Mouse (Mus musculus): ENCODE measurements around the gene Prr5l. TPM values are rescaled to one million over a fixed set of nuclear protein-coding genes. Genes with fewer than 3 reads are reported as not detected.
A peak's percentile ranks its signal among the peaks of the same experiment; 100 is the strongest.

Gene Prr5l
- polyA plus RNA-seq, 1 experiment from 2014 or later: 3.8 TPM

GRCm38 (mm10) chr2:101834816-101835523 is 47.9 kb downstream of the Prr5l start:
- no peaks in the 10 kb centered on the region for H3K27me3 ChIP-seq
- POLR2A ChIA-PET: no interaction called here
- in situ Hi-C loops (cut with MboI; ENCODE audit: low pct_unique_long_range_greater_than_20kb): no loop called here
- DNase-seq (ENCODE audit: low read depth, low spot score) (no peak), ATAC-seq (no peak)
- CTCF ChIA-PET: interaction anchor here (1.4 to 1.7 kb wide), 2 partner anchors 11 to 14 kb away, joined by 5 read pairs; no protein-coding TSS in a partner anchor
- no peak for TF ChIP-seq CTCF (IDR thresholded peaks at IDR 0.05)

GRCm38 (mm10) chr2:101832361-101832760 is 50.5 kb downstream of the Prr5l start:
- ChIA-PET POLR2A (no interaction called here), CTCF (interaction anchor here (1.2 kb wide), 1 partner anchor 27 kb away, joined by 3 read pairs; no protein-coding TSS in a partner anchor)
- in situ Hi-C loops (cut with MboI; ENCODE audit: low pct_unique_long_range_greater_than_20kb): no loop called here
- TF ChIP-seq CTCF (IDR thresholded peaks at IDR 0.05): no peak
- H3K27me3 ChIP-seq: no peaks in the 10 kb centered on the region
- ATAC-seq (no peak), DNase-seq (ENCODE audit: low read depth, low spot score) (no peak)

- no peaks in the 10 kb centered on the region for H3K27me3 ChIP-seq
- in situ Hi-C loops (cut with MboI; ENCODE audit: low pct_unique_long_range_greater_than_20kb): no loop called here
- ATAC-seq (no peak), DNase-seq (ENCODE audit: low read depth, low spot score) (no peak)
- TF ChIP-seq CTCF (IDR thresholded peaks at IDR 0.05): no peak
- ChIA-PET POLR2A (no interaction called here), CTCF (interaction anchor here (1.2 kb wide), 1 partner anchor 28 kb away, joined by 3 read pairs; no protein-coding TSS in a partner anchor)
Observed at GRCm38 (mm10) chr2:101831851-101832250, 51.0 kb downstream of the Prr5l start.

DNA sequence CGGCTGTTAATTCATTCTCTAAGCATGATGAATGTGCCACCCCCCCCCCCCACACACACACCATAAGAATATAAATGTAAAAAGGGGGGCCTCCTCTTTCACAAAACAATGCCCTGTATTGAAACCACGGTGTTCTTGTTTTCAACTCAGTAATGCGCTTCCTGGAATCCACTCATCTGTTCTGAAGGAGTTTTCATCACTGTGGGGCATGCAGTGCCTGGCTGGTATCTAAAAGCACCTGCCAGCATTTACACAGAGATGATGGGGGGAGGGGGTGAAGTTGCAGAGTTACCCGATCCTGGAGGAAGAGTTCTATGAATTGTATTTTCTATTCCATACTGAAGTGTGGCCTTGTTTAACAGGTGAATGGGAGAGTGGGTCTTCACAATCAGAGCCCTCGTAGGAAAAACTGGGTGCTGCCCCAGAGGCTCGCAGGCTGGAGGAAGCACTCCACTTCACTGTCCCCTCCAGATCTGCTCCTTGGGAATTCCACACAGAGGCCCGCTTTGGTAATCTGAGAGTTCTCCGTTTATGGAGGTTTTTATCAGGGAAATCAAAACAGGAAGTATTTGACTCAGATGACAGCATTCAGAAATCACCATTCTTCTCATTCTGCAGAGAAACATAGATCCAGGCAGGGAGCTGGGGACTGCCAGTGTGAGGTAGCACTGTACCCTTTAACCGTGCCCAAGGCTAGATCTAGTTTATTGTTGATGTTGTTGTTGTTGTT is 52.5 kb downstream of the Prr5l start:
- in situ Hi-C loops (cut with MboI; ENCODE audit: low pct_unique_long_range_greater_than_20kb): no loop called here
- DNase-seq (ENCODE audit: low read depth, low spot score): no peak
- CTCF ChIA-PET: no interaction called here

DNA sequence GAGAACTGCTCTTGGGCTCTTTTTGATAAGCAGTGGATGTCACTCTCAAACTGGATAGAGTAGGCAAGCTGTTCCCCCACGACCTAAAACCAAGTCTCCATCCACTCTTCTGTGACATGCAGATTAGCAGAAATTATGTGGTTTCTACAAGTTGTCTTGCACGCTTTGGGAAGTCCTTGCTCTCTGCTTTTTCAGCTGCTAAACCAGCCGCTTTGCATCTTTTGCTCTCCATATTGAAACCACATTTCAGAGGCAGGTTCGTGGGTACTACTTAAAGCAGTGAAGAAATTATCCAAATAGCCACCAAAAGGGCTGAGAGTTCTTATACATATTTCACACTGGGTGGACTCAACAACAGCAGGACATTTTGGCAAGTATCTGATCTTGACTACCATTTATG is 53.8 kb downstream of the Prr5l start:
- CTCF ChIA-PET: interaction anchor here (1.4 kb wide), 1 partner anchor 42 kb away, joined by 3 read pairs; no protein-coding TSS in a partner anchor
- TF ChIP-seq CTCF (IDR thresholded peaks at IDR 0.05): no peak
- H3K27me3 ChIP-seq: no peaks in the 10 kb centered on the region
- no peak for ATAC-seq
- POLR2A ChIA-PET: no interaction called here
- in situ Hi-C loops (cut with MboI; ENCODE audit: low pct_unique_long_range_greater_than_20kb): no loop called here
- DNase-seq (ENCODE audit: low read depth, low spot score): no peak

More for the DNA sequence above, 52.5 kb downstream of the Prr5l start:
- no peak for ATAC-seq
- TF ChIP-seq CTCF (IDR thresholded peaks at IDR 0.05): no peak
- no peaks in the 10 kb centered on the region for H3K27me3 ChIP-seq
- POLR2A ChIA-PET: no interaction called here

DNA sequence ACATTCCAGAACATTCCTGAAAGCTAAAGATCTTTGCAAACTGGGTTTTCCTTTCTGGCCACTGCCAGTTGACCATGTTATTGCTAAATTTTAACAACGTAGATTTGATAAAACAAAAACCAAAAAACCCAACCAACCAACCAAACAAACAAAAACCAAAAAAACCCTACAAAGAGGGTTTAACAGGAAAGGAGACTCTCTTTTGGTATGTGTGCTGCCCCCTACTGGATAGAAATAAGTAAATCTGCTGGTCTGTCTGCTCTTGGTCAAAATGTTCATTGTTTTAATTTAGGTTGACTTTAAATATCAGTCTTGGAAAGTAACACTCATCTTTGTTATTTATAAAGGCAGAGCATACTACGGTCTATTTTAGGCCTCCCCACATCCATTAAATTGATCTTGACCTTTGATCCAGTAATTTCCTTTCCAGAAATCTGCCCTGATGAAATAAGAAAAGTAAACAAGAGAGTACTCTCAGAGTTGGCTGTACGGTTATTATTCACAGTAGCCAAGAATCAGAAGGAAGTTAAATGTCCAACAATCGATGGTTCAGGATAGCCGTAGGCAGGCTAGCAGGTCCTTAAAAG is 54.7 kb downstream of the Prr5l start:
- no peak for ATAC-seq
- no peak for DNase-seq (ENCODE audit: low read depth, low spot score)
- no peaks in the 10 kb centered on the region for H3K27me3 ChIP-seq
- CTCF ChIA-PET: interaction anchor here (1.2 to 2.0 kb wide), 3 partner anchors 22 to 33 kb away, joined by 3 to 8 read pairs (median 5); no protein-coding TSS in a partner anchor
- peak; percentile 59 for TF ChIP-seq CTCF (IDR thresholded peaks at IDR 0.05)
- in situ Hi-C loops (cut with MboI; ENCODE audit: low pct_unique_long_range_greater_than_20kb): no loop called here
- POLR2A ChIA-PET: interaction anchor here (0.6 kb wide), 1 partner anchor 13 kb away, joined by 5 read pairs; no protein-coding TSS in a partner anchor

GRCm38 (mm10) chr2:101827626-101828025 is 55.2 kb downstream of the Prr5l start:
- DNase-seq (ENCODE audit: low read depth, low spot score) (peak; percentile 22), ATAC-seq (peak; percentile 71)
- ChIA-PET POLR2A (interaction anchor here (0.6 kb wide), 2 partner anchors 12 to 29 kb away, joined by 3 to 5 read pairs; no protein-coding TSS in a partner anchor), CTCF (interaction anchor here (0.8 to 2.0 kb wide), 4 partner anchors 12 to 34 kb away, joined by 3 to 8 read pairs (median 4); no protein-coding TSS in a partner anchor)
- in situ Hi-C loops (cut with MboI; ENCODE audit: low pct_unique_long_range_greater_than_20kb): no loop called here
- no peak for TF ChIP-seq CTCF (IDR thresholded peaks at IDR 0.05)
- H3K27me3 ChIP-seq: no peaks in the 10 kb centered on the region

DNA sequence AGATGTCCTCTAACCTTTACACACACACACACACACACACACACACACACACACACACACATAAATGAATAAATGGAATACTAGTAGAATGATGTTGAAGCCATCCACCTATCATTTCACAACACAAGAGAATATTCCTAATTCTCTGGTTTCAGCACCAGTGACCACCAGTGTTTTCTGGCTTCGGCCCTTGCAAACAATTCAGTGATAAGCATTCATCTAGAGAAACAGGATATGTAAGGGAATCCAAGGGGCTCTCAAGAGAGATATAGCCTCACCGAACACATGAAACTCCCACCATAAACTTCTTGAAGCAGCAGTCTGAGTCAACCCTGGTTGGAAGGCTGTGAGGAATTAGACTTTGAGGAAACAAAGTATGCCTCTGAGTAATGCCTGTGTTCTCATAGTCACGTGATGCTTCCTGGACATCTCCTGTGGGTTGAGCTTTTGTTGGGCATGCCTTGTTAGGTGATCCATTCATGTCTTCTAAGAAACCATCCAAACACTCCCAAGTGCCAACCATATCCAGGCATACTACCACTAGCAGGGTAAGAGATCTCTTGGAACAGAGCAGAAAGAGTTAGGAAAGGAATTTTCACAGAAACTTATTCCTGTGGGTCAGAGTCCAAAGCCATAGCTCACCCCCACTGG is 55.8 kb downstream of the Prr5l start:
- H3K27me3 ChIP-seq: no peaks in the 10 kb centered on the region
- DNase-seq (ENCODE audit: low read depth, low spot score): peak; percentile 54
- ATAC-seq: peak; percentile 63
- CTCF ChIA-PET: interaction anchor here (0.8 to 2.0 kb wide), 5 partner anchors 12 to 107 kb away, joined by 3 to 8 read pairs (median 5); no protein-coding TSS in a partner anchor
- no peak for TF ChIP-seq CTCF (IDR thresholded peaks at IDR 0.05)
- POLR2A ChIA-PET: interaction anchor here (0.6 kb wide), 2 partner anchors 12 to 28 kb away, joined by 3 to 5 read pairs; no protein-coding TSS in a partner anchor
- in situ Hi-C loops (cut with MboI; ENCODE audit: low pct_unique_long_range_greater_than_20kb): no loop called here

- no peak for DNase-seq (ENCODE audit: low read depth, low spot score)
- TF ChIP-seq CTCF (IDR thresholded peaks at IDR 0.05): no peak
- in situ Hi-C loops (cut with MboI; ENCODE audit: low pct_unique_long_range_greater_than_20kb): no loop called here
Observed at GRCm38 (mm10) chr2:101826186-101826707, 56.6 kb downstream of the Prr5l start.

More at GRCm38 (mm10) chr2:101826186-101826707, 56.6 kb downstream of the Prr5l start:
- ChIA-PET CTCF (interaction anchor here (0.8 to 1.3 kb wide), 2 partner anchors 19 to 106 kb away, joined by 4 to 5 read pairs; no protein-coding TSS in a partner anchor), POLR2A (no interaction called here)
- H3K27me3 ChIP-seq: no peaks in the 10 kb centered on the region
- ATAC-seq: no peak
